Mouse (Mus musculus) neural tube, embryonic 14.5 days (tissue): ENCODE measurements around the gene Gm20388. TPM values are rescaled to one million over a fixed set of nuclear protein-coding genes. Genes with fewer than 3 reads are reported as not detected.

Source experiments
- ATAC-seq: fragments of 200-750 bp; cut with Nextera tagmentation; 2 replicates; pipeline ENCODE4 v1.8.0; 2017; ENCODE audit warnings: low read depth, mild to moderate bottlenecking, moderate TSS enrichment, moderate library complexity
- H3K27ac ChIP-seq: fragments of 300-500 bp; sonication (generic); 2 replicates; pipeline ENCODE4 v1.5.1; 2014; ENCODE audit warnings: low read depth, mild to moderate bottlenecking, control low read depth, low read length, moderate library complexity, mixed read lengths
- H3K27me3 ChIP-seq: fragments of 300-500 bp; sonication (generic); 2 replicates; pipeline ENCODE4 v1.6.1; 2014; ENCODE audit warnings: low read length; ENCODE audit not compliant: control insufficient read depth, insufficient read depth
- H3K36me3 ChIP-seq: fragments of 300-500 bp; sonication (generic); 2 replicates; pipeline ENCODE4 v1.6.1; 2014; ENCODE audit warnings: low read length, mixed read lengths; ENCODE audit not compliant: control insufficient read depth, insufficient read depth
- H3K4me1 ChIP-seq: fragments of 300-500 bp; sonication (generic); 2 replicates; pipeline ENCODE4 v1.6.1; 2014; ENCODE audit warnings: low read length; ENCODE audit not compliant: control insufficient read depth, insufficient read depth
- H3K4me2 ChIP-seq: fragments of 300-500 bp; sonication (generic); 2 replicates; pipeline ENCODE4 v1.6.1; 2014; ENCODE audit warnings: mild to moderate bottlenecking, low read depth, low read length, control low read depth
- H3K4me3 ChIP-seq: fragments of 300-500 bp; sonication (generic); 2 replicates; pipeline ENCODE4 v1.5.1; 2014; ENCODE audit warnings: low read depth, low read length, control low read depth, mixed read lengths
- H3K9ac ChIP-seq: fragments of 300-500 bp; sonication (generic); replicated peaks from 2 replicates; pipeline ENCODE4 v1.6.1; 2014; ENCODE audit warnings: low read depth, mild to moderate bottlenecking, control low read depth, low read length, mixed read lengths
- H3K9me3 ChIP-seq: fragments of 300-500 bp; sonication (generic); 2 replicates; pipeline ENCODE4 v1.6.1; 2016; ENCODE audit warnings: low read length; ENCODE audit not compliant: control insufficient read depth
- WGBS: fragments of 180-500 bp; shearing (Covaris S2); extraction: QIAGEN DNeasy Blood & Tissue Kit; methylation state at CpG from one replicate; pipeline ENCODE4 v1.1.7; 2014; 5-methylcytosine and 5-hydroxymethylcytosine counted together
- polyA plus RNA-seq: library from polyadenylated mRNA; unstranded; fragments of >200 nt; fragmentation: Nextera tagmentation; extraction: Ambion mirVana; gene quantifications from 2 replicates; pipeline ENCODE4 v1.2.1, GENCODE M21; 2014

Gm20388 gene
- polyA plus RNA-seq, 1 experiment from 2014 or later = 10.3 TPM

- Histone ChIP-seq H3K9ac (no peak overlapping the region), H3K4me2 (no peak overlapping the region), H3K4me3 (no peak overlapping the region), H3K9me3 (no peaks in the 10 kb centered on the region), H3K27me3 (no peaks in the 10 kb centered on the region), H3K4me1 (peaks cover 9% of the 10 kb centered on the region; the same call in 1 of the 2 replicates), H3K36me3 (no peaks in the 10 kb centered on the region), H3K27ac (no peak overlapping the region)
- WGBS = 40% methylated on average over 5 of the region's 5 CpGs
- ATAC-seq = no peak
Measured at GRCm38 (mm10) chr8:122993740-122994139, 3083.1 kb downstream of the Gm20388 start.

- H3K27me3 ChIP-seq = no peaks in the 10 kb centered on the region
Measured at GRCm38 (mm10) chr8:122997963-122998362, 3087.3 kb downstream of the Gm20388 start.

GRCm38 (mm10) chr8:123000311-123000710 is 3089.7 kb downstream of the Gm20388 start:
- H3K4me3 ChIP-seq = no peak overlapping the region
- ATAC-seq = no peak
- no peak overlapping the region for H3K9ac ChIP-seq
- no peaks in the 10 kb centered on the region for H3K27me3 ChIP-seq
- H3K9me3 ChIP-seq = no peaks in the 10 kb centered on the region
- no peak overlapping the region for H3K27ac ChIP-seq
- no peak overlapping the region for H3K4me2 ChIP-seq
- no peaks in the 10 kb centered on the region for H3K36me3 ChIP-seq
- WGBS = 85% methylated on average over 2 of the region's 2 CpGs
- peaks cover 4% of the 10 kb centered on the region; the same call in 1 of the 2 replicates for H3K4me1 ChIP-seq

More at GRCm38 (mm10) chr8:122997963-122998362, 3087.3 kb downstream of the Gm20388 start:
- WGBS = 70% methylated on average over 4 of the region's 4 CpGs
- no peak for ATAC-seq
- H3K4me2 ChIP-seq = no peak overlapping the region
- no peaks in the 10 kb centered on the region for H3K9me3 ChIP-seq
- H3K4me3 ChIP-seq = no peak overlapping the region
- no peaks in the 10 kb centered on the region for H3K36me3 ChIP-seq
- no peak overlapping the region for H3K27ac ChIP-seq
- no peak overlapping the region for H3K9ac ChIP-seq
- H3K4me1 ChIP-seq = peaks cover 7% of the 10 kb centered on the region; the same call in 1 of the 2 replicates

- H3K9me3 ChIP-seq = no peaks in the 10 kb centered on the region
- H3K9ac ChIP-seq = no peak overlapping the region
- ATAC-seq = no peak
- peaks cover 4% of the 10 kb centered on the region; the same call in 1 of the 2 replicates for H3K4me1 ChIP-seq
- no peak overlapping the region for H3K27ac ChIP-seq
- H3K4me2 ChIP-seq = no peak overlapping the region
- no peaks in the 10 kb centered on the region for H3K27me3 ChIP-seq
- H3K4me3 ChIP-seq = no peak overlapping the region
- 63% methylated on average over 14 of the region's 14 CpGs for WGBS
- H3K36me3 ChIP-seq = no peaks in the 10 kb centered on the region
Measured at GRCm38 (mm10) chr8:123004033-123004922, 3093.6 kb downstream of the Gm20388 start.

- 68% methylated on average over 3 of the region's 3 CpGs for WGBS
- no peaks in the 10 kb centered on the region for H3K9me3 ChIP-seq
Measured at GRCm38 (mm10) chr8:123005328-123005727, 3094.7 kb downstream of the Gm20388 start.

GRCm38 (mm10) chr8:123005805-123006204 is 3095.2 kb downstream of the Gm20388 start:
- 85% methylated on average over 5 of the region's 5 CpGs for WGBS
- Histone ChIP-seq H3K4me2 (no peak overlapping the region), H3K27ac (no peak overlapping the region), H3K36me3 (no peaks in the 10 kb centered on the region), H3K9me3 (no peaks in the 10 kb centered on the region), H3K27me3 (no peaks in the 10 kb centered on the region), H3K4me1 (peaks cover 4% of the 10 kb centered on the region; the same call in 1 of the 2 replicates), H3K9ac (no peak overlapping the region), H3K4me3 (no peak overlapping the region)
- no peak for ATAC-seq

More at GRCm38 (mm10) chr8:123005328-123005727, 3094.7 kb downstream of the Gm20388 start:
- Histone ChIP-seq H3K4me3 (no peak overlapping the region), H3K27me3 (no peaks in the 10 kb centered on the region), H3K4me2 (no peak overlapping the region), H3K27ac (no peak overlapping the region), H3K36me3 (no peaks in the 10 kb centered on the region), H3K4me1 (peaks cover 4% of the 10 kb centered on the region; the same call in 1 of the 2 replicates), H3K9ac (no peak overlapping the region)
- ATAC-seq = no peak

GRCm38 (mm10) chr8:123011321-123011720 is 3100.7 kb downstream of the Gm20388 start:
- H3K36me3 ChIP-seq = no peaks in the 10 kb centered on the region
- H3K4me3 ChIP-seq = no peak overlapping the region
- no peaks in the 10 kb centered on the region for H3K4me1 ChIP-seq
- H3K27me3 ChIP-seq = no peaks in the 10 kb centered on the region
- no peak overlapping the region for H3K9ac ChIP-seq
- no peaks in the 10 kb centered on the region for H3K9me3 ChIP-seq
- H3K27ac ChIP-seq = no peak overlapping the region
- ATAC-seq = no peak
- H3K4me2 ChIP-seq = no peak overlapping the region

- ATAC-seq = no peak
- Histone ChIP-seq H3K27me3 (no peaks in the 10 kb centered on the region), H3K27ac (no peak overlapping the region), H3K4me2 (no peak overlapping the region), H3K9ac (no peak overlapping the region), H3K36me3 (no peaks in the 10 kb centered on the region), H3K4me3 (no peak overlapping the region), H3K4me1 (0 out of 2 replicates have a peak, but pooled peaks cover 4% of the 10 kb centered on the region), H3K9me3 (no peaks in the 10 kb centered on the region)
- WGBS = 87% methylated on average over 7 of the region's 7 CpGs
Measured at GRCm38 (mm10) chr8:123014429-123014828, 3103.8 kb downstream of the Gm20388 start.

- Histone ChIP-seq H3K9me3 (no peaks in the 10 kb centered on the region), H3K4me1 (peaks cover 7% of the 10 kb centered on the region; the same call in 1 of the 2 replicates), H3K36me3 (no peaks in the 10 kb centered on the region), H3K9ac (no peak overlapping the region), H3K27ac (no peak overlapping the region), H3K4me3 (no peak overlapping the region), H3K4me2 (no peak overlapping the region), H3K27me3 (no peaks in the 10 kb centered on the region)
- 72% methylated on average over 3 of the region's 3 CpGs for WGBS
- ATAC-seq = no peak
Measured at GRCm38 (mm10) chr8:123015074-123015473, 3104.4 kb downstream of the Gm20388 start.
